Mouse (Mus musculus): ENCODE data around the gene Fbxo10.
"Not testable (repeated sequence)": the region's sequence is repeated elsewhere in the genome, so short reads cannot be mapped to it uniquely, and the experiment has no call there.

The Fbxo10 gene

DNA sequence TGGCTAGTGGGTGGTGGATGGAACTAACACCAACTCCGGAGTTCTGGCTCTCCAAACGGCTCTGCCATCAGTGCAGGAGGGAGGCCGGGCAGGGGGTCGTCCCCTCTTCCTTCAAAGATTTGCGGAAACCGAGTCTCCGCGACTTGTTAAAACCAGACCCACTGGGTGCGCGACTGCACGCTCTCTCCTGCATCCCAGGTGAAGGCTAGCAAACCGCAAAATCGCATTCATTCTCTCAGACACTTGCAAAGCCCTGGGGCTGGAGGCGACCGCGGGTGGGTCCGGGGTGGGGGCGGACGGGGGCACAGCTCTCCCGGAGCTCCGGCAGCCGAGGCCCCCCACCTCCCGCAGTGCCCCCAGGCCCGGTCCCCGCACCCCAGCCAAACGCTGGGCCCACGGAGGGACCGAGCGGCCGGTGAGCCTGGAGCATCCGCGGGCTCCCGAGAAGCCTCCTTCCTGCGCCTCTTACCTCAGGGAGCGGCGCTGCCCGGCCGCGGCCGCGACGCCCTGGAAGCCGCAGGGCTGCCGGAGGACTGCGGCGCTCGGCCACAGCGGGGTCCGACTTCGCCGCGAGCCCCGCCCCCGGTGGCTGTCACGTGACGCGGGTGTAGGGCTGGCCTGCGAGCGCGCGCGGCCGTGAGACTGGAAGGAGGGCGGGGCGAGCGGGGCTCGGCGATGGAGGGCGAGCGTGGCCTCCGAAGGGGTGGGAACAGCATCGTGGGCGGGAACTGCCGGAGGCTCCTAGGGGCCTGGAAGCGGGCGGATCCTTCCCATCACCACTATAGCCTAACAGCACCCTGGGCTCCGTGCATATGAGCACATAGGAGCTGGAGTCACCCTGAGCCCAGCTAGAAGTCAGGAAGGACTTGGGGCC lies at the start of gene Fbxo10:
Fbxo10 (minus strand) TSS at position 584 of the 874 bp plus-strand sequence.
- peak; percentile 94 to 99 for DNase-seq

DNA sequence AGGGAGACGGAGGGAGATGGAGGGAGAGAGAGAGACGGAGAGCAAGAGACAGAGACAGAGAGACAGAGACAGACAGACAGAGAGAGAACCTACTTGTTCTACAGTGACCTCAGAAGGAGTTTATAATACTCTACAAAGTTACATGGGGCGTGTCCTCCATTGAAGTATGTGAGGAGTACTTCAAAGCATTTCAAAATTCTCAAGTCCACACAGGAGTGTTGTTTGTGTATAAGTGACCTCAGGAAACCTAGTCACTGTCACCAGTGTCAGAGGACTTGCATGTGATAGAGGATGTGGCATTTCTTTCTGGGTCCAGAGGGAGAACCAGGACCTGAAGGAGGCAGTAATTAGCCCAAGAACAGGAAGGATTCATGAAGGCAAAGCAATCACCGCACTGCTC lies 46.6 kb upstream of the Fbxo10 start:
- DNase-seq: no peak

DNA sequence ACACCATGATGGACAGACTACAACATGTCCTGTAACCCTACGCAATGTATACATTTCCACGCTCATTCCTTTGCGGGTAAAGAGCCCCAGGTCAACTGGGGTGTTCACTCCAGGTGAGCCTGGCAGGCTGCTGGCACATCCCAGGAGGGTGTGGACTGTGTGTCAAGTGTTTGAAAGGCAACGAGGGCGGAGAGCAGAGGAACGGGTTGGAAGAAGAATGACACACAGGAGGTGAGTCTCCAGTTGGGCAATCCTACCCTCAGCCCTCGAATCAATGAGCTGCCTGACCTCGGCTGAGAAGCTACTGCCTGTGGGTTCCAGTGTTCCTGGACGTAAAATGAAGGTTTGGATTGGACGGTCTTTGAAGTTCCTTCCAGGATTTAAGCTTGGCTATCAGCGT lies 36.9 kb upstream of the Fbxo10 start:
- no peak for DNase-seq

DNA sequence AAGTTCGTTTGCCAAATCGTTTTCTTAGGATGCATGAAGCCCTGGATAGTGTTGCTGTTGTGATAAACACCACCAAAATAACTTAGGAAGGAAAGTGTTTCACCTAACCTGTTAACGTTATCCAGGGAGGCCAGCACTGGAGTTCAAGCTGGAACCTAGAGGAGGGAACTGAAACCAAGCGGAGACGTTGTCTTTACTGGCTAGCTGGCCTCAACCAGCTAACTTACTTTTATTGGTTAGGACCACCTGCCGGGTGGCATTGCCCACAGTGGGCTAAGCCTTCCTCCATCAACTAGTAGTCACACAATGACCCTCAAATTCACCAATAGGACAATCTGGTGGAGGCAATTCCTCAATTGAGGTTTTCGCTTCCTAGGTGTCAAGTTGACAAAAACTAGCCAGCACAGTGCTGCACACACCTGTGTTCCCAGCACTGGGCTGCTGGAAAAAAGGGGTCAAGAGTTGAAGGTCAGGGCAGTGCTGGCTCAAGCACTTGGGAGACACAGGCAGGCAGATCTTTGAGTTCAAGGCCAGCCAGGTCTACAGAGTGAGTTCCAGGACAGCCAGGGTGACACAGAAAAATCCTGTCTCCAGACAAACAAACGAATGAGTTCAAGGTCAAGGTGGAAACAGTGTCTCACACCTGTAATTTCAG lies 24.2 kb upstream of the Fbxo10 start:
- DNase-seq: no peak

DNA sequence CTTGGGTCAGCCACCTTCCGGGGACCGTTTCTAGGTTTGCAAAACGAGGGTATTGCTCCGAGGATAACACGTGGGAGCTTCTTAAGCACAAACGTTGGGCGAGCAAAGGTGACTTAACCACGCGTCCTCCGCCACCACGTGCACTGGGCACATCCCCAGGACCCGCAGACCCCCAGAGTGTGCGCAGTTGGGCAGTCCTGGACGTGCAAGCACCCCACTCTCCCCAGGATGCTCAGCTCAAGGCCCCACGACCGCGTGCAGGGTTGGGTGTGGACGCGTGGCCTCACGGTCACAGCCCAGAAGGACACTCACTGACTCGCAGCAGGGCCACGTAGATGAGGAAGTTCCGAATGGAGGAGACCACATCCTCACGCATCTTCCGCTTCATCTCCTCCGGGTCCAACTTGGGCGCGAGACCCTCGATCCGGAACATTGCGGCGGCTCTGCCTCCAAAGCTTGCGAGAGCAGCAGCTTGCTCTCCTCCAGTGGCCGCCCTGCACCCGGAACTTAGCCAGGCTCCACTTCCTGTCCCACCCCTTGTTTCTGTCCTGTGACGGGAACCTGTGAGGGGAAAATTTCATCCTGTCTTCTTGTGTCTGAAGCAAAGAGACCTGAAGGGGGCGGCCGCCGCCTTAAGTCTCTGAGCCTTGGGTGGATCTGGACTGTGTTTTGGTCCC lies 23.3 kb upstream of the Fbxo10 start, which contains the start of gene Tomm5:
Tomm5 (minus strand) TSS at position 514 of the 677 bp plus-strand sequence.
- DNase-seq: peak; percentile 94 to 95

DNA sequence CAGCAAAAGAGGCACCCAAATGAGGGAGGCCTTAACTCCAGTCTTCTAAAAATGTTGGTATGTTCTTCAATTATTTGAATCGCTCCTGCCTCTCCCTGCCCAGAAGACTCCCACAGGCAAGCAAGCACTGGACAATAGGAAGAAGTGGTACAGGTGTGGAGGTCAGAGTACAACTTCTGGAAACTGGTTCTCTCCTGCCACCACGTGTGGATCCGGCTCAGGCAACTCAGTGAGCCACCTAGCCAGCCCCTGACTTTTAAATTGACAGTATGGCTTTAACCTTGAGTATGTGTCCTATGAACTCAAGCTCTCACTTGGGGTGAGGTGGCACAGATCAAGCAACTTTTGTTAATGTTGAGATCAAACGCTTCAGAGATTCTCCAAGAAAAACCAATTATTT lies 22.7 kb upstream of the Fbxo10 start:
- peak; percentile 35 to 46 for DNase-seq

DNA sequence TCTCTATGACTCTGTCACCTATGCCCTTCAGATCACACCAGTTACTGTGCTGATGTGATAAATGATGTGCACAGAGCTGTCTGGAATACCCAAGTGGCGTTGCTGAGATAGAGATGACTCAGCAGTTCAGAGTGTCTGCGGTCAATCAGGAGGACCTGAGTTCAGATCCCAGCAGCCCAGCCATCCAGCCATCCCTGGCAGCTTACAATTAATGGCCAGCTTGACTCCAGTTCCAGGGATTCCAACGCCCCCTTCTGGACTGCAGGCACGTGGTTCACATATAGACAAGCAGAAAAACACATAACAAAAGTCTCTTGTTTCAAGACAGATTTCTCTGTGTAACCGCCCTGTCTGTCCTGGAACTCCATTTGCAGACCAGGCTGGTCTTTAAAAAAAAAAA lies 22.0 kb upstream of the Fbxo10 start:
- no peak for DNase-seq

DNA sequence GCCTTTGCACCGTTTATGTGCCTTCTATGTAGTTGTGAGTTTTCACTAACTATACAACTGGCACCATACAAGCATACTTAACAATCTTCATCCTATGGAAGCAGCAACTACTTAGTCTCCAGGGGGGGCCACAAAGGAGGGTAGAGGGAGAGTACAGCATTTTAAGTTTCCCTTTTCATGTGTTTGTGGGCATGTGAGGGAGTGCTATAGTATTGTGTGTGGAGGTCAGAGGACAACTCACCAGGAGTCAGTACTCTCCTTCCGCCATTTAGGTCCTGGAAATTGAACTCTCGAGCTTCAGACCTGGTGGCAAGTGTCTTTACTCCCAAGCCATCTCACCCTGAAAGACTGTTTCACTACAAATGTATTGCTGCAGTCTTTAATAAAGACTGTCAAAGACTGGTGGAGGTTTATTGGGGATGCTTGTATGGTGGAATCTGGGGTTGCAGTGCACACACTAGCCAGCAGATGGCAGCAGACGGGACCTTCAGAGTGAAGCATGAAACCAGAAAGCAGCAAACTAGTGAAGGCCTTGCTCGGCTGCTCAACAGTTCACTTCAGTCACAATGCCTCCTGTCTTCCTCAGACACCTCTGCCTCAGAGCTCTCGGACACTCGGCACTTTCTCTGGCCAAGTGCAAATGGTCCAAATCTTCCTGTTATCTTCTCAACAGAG lies 12.9 kb upstream of the Fbxo10 start:
- DNase-seq: peak; percentile 59 to 87

DNA sequence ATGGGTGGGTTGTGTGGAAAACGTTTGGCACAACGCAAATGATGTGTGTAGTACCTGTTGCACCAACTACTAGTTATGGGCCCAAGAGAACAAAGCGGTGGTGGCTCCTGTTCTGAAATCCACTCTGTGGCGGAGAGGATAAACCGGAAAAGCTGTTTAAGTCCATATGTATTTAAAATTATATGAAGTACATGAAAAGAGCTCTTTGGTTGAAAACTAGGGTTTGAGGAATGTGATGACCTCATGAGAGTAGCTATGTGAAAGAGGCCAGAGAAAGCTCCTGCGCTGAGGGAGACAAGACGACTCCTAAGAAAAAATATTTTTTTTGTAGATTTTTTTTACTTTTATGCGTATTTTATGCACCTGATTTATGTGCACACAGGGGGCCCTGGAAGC lies 489 bp upstream of the Fbxo10 start:
- DNase-seq: no peak

DNA sequence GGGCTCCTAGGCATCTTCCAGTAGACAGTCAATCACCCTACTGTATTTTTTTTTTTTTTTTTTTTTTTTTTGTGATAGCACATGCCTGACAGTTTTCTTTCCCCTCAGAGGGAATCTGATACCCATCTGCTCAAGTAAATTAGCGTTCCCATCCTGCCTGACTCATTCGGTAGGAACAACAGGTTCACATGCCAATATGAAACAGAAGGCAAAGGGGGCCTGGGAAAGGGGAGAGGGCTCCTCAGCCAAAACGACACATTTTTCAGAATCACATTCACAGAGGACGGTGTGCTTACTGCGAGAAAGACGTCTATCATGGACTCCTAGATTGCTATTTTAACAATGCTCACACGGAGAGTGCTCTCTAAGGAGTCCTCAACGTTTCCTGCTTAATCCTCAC lies 917 bp downstream of the Fbxo10 start:
- no peak for DNase-seq

DNA sequence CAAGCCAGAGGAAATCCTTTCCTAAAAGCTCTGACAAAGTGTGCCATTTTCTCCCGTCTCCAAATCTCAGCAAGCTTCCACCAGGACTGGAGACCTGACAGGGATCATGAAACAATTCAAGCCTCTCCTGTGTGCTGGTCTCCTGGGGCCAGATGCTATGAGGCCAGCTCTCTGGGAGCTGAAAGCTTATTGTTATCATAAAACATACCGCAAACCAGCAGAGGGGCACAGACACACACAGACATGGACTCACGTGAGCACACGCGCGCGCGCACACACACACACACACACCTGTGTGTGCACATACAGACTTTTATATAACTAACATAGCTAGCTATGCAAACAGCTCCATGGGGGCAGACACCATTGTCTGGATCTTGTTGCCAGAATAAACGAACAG lies 1.5 kb downstream of the Fbxo10 start:
- no peak for DNase-seq

DNA sequence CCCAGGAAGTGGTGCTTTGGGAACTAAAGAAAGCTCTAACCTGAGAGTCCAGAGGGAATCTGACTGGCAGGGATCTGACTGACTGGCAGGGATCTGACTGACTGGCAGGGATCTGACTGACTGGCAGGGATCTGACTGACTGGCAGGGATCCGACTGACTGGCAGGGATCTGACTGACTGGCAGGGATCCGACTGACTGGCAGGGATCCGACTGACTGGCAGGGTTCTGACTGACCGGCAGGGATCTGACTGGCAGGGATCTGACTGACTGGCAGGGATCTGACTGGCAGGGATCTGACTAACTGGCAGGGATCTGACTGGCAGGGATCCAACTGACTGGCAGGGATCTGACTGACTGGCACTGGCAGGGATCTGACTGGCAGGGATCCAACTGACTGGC lies 3.4 kb downstream of the Fbxo10 start:
- not testable (repeated sequence) for DNase-seq

DNA sequence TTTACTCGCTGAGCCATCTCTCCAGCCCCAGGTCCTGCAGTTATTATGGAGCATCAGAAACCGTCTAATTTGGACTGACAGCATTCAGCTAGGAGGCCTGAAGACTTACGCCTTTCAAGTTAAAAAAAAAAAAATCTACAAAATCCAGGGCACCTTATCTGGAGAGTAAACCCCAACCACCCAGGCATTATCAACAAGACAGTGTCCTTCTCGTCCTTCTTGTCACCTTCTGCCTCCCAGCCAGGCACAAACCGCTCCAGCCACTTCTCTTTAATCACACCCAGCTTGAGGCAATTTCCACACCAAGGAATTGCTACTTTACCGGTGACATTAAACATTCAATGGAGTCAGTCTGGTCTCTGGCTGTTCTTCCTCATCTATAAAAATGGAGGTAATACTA lies 10.9 kb downstream of the Fbxo10 start:
- DNase-seq: no peak

DNA sequence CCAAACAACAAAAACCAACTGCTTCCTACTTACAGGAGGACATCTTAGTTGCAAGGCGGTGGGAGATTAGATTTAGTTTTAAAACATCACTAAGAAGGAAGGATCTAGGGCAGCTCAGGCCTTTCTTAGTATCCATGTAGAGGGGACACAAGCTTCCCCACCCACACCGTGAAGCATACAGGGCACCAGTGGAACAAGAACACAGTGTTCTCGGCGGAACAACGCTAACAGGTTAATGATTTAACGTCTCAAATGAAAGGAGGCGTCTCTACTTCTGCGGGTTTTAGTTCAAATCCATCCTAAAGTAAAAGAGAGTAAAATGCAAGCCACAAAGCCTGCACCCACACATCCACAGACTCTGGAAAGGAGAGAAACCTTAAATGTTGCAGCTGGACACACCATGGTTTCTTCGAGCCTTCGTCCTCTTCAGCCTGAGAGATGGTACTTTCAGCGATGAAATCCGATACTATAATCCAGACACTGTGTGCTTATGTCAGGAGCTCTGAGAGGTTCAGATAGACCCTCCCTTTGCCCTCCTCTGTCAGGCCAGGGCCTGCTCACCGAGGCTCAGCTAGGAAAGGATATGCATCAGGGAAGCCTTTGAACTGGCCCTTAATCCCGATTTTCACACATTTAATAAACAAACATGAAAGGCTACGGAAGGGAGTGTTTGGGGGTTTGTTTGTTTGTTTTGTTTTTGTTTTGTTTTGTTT lies 12.0 kb downstream of the Fbxo10 start:
- DNase-seq: peak; percentile 46 to 47

DNA sequence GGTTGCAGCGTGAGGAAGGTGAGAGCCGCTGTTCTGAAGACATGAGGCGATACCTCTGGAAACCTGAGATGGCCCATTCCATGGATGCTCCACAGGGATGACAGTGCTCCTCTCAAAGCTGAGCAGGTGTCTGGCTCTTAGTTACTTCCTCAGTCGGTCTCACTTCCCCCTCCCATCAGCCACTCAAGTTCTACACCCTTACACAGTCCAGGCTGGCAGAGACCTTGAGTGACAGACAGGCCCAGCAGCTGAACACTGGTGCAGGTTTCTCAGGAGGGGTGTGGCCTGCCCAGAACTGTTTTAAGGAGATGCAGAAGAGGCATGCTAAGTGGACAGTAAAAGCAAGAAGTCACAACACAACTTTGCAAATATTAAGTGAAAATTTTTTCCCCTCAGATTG lies 16.7 kb downstream of the Fbxo10 start:
- DNase-seq: no peak

DNA sequence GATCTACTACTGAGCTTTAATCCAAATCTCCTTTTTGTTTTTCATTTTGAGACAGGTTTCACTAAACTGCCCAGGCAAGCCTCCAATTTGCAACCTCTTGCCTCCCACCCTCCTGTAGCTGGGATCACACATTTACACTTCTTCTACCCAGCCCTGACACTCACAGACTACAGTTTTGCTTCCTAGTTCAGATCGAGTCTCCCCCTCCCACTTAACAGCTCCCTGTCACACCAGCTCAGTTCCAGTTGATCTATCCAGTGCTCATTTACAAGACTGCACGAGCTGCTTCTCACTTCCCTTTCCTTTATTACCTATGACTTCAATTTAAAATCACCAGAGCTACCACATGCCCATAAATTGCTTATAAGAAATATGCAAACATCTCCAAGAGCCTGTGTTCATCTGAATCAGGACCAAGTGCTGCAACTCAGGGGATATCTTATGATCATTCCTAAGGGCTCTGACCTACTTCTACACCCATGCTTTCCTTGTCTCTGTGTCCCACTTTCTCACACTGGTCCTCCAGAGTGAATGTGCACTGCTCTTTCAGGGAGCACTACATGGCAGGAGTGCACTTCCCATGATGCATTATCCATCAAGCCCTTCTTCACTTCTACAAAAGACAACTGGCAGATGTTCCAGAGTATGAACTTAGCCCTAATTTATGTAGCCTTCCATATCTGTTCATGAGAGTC lies 18.2 kb downstream of the Fbxo10 start:
- no peak for DNase-seq

DNA sequence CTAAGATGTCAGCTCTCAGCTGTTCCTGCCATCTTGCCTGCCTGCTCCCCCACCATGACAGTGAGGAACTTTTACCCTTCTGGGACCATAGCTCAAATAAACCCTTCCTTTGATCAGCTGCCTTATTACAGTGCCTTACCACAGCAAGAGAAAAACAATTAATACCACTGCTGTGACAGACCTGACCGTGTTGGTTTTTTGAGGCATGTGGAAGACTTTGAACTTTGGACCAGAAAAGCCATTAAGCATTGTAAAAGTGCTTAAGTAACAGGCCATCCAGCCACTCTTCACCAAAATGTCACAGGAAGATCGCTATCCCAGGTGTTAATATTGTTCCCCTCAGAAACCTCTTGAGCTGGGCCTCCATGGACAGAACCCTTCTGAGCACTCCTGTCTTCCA lies 19.8 kb downstream of the Fbxo10 start:
- peak in 1 of 2 experiments; percentile 52 for DNase-seq

DNA sequence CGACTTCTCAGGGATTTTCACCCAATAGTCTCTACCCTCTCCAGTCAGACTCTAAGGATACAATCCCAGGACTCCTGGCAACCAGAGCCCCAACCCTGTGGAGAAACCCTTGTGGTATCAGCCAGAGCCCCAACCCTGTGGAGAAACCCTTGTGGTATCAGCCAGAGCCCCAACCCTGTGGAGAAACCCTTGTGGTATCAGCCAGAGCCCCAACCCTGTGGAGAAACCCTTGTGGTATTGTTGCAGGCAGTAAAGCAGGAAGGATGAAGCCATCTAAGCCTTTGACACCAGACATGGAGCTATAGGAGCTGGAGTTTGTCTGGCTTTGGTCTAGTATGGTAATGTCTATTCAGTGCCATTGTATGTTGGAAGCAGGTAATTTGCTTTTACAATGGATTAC lies 20.6 kb downstream of the Fbxo10 start:
- not testable (repeated sequence) for DNase-seq

DNA sequence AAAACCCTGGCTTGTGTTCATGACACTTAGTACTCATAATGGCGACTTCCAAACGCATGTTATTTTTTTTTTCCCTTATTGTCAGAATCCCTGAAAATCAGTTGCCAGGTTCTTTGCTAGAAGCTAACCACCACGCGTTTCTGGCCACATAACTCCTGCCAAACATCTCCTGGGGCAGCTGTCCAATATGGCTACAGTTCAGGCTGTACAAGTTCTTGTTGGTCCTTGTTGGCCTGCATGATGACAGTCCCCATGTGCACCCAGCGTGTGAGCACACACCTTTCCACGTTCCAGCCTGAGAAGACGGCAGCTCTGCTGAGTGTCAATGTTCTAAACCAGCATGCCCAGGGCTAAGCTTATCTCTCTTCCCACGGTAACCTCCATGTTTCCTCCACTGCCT lies 29.0 kb downstream of the Fbxo10 start:
- DNase-seq: no peak

DNA sequence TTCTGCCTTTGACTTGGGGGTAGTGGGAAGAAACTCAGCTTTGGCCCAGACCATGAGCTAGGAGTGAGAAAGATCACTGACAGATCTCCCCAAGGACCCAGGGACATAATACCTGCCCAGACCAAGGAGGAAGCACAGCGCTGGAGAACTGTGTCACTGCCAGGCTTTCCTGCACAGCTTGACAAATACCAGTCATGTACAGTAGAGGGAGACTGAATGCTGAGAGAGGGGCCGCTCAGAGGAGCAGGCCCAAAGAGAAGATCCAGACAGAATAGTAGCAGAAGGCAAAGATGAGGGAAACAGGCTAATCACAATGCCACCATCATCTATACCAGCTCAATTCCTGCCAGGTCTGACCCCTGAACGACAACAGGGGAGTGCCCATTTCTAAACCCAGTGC lies 29.5 kb downstream of the Fbxo10 start:
- DNase-seq: peak in 1 of 2 experiments; percentile 33

DNA sequence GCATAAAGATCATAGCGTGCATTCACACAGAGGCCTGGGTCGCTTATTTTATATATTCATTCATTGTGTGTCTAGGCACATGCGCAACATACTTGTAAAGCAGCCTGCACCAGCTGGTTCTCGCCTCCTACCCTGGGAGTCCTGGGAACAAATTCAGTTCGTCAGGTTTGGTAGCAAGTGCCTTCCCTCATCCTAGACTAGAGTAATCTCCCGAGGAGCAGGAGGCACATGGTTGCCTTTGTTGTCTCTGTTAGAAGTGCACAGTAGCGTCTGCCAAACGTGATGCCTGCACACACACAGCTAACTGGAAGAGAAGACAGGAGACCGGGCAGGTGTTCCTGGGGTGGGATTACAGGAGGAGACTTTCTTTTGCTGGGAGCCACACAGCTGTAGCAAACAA lies 36.4 kb downstream of the Fbxo10 start:
- DNase-seq: no peak

Measured in kidney, postnatal 36 days (tissue).